Mouse (Mus musculus) embryonic fibroblast, embryonic 13.5 days (primary cell): ENCODE results near the gene A730015C16Rik. TPM values are rescaled to one million over a fixed set of nuclear protein-coding genes. Genes with fewer than 3 reads are reported as not detected.

Experiments used
- H3K27ac ChIP-seq: 2 replicates; pipeline ENCODE4 v1.5.1; 2012; ENCODE audit warnings: low read length, control low read depth, inconsistent platforms; ENCODE audit not compliant: insufficient read depth
- H3K4me1 ChIP-seq: 2 replicates; pipeline ENCODE4 v1.6.1; 2011; ENCODE audit warnings: low read length; ENCODE audit not compliant: control insufficient read depth, insufficient read depth
- H3K4me3 ChIP-seq: 2 replicates; pipeline ENCODE4 v1.5.1; 2011; ENCODE audit warnings: mild to moderate bottlenecking, control low read depth, low read length; ENCODE audit not compliant: insufficient read depth
- CTCF ChIP-seq: IDR thresholded peaks from 2 replicates; pipeline ENCODE4 v1.5.1; 2011; ENCODE audit warnings: mild to moderate bottlenecking, control low read depth, low read length, moderate library complexity, borderline replicate concordance; ENCODE audit not compliant: insufficient read depth
- POLR2A ChIP-seq: IDR thresholded peaks from 2 replicates; pipeline ENCODE4 v1.6.1; 2011; ENCODE audit warnings: low read depth, mild to moderate bottlenecking, control low read depth, low read length, moderate library complexity
- polyA plus RNA-seq: library from polyadenylated mRNA; stranded (reverse); fragments of >200 nt; gene quantifications from 2 replicates; pipeline ENCODE4 v1.2.4, GENCODE M21; 2011; ENCODE audit warnings: low read depth; ENCODE audit not compliant: missing spikeins, insufficient read length

The A730015C16Rik gene
- not detected in 2 replicates for polyA plus RNA-seq

- peak within 1 kb of the TSS; percentile 64 for H3K4me3 ChIP-seq
- TF ChIP-seq CTCF (no peak), POLR2A (no peak)
- no peaks in the 10 kb centered on the region; the same call in none of the 2 replicates for H3K4me1 ChIP-seq
- peak within 1 kb of the TSS; percentile 12; the same call in 1 of the 2 replicates for H3K27ac ChIP-seq
Measured at GRCm38 (mm10) chr4:108848505-108848848, at the start of gene A730015C16Rik. TSS of gene A730015C16Rik (minus strand) at chr4:108848619.

DNA sequence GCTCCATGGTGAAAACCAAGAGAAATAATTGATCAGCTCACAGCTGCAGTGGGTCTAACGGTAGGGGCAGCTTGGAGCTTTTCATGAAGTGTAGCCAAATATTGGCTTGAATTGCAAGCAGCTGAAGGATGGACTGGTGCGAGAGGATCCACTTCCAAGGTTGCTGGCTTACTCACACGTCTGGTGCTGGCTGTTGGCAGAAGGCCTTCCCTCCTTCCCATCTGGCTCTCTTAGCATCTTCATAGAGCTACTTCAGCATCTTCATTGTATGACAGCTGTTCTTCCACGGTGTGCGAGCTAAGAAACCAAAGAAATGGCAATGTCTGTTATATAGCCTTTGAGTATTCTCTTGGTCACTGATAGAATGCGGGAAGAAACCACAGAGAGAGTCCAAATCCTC is 42.5 kb upstream of the A730015C16Rik start:
- H3K4me3 ChIP-seq, result no peak overlapping the region
- no peak overlapping the region for H3K27ac ChIP-seq
- TF ChIP-seq CTCF, result no peak
- no peak for TF ChIP-seq POLR2A
- no peaks in the 10 kb centered on the region; the same call in none of the 2 replicates for H3K4me1 ChIP-seq

- TF ChIP-seq POLR2A (no peak), CTCF (no peak)
Measured at GRCm38 (mm10) chr4:108887456-108887855, 39.0 kb upstream of the A730015C16Rik start.

GRCm38 (mm10) chr4:108883815-108884214 is 35.4 kb upstream of the A730015C16Rik start:
- Histone ChIP-seq H3K27ac (no peak overlapping the region), H3K4me1 (peaks cover 3% of the 10 kb centered on the region), H3K4me3 (no peak overlapping the region)
- TF ChIP-seq CTCF (no peak), POLR2A (no peak)

More at GRCm38 (mm10) chr4:108887456-108887855, 39.0 kb upstream of the A730015C16Rik start:
- Histone ChIP-seq H3K4me1 (no peaks in the 10 kb centered on the region; the same call in 1 of the 2 replicates), H3K27ac (peak overlapping the region; percentile 91), H3K4me3 (no peak overlapping the region)

GRCm38 (mm10) chr4:108878963-108879822 is 30.8 kb upstream of the A730015C16Rik start, which contains the start of gene Rab3b:
TSS of gene Rab3b (plus strand) at chr4:108879063.
- H3K4me3 ChIP-seq, result peak within 1 kb of the TSS; percentile 47
- no peak within 1 kb of the TSS for H3K27ac ChIP-seq
- H3K4me1 ChIP-seq, result peaks cover 3% of the 10 kb centered on the region; the same call in 1 of the 2 replicates
- TF ChIP-seq CTCF, result no peak
- TF ChIP-seq POLR2A, result peak; percentile 32; the same call in 1 of the 2 replicates

GRCm38 (mm10) chr4:108877901-108878300 is 29.5 kb upstream of the A730015C16Rik start:
- Histone ChIP-seq H3K27ac (no peak overlapping the region), H3K4me3 (no peak overlapping the region), H3K4me1 (peaks cover 3% of the 10 kb centered on the region; the same call in 1 of the 2 replicates)
- TF ChIP-seq CTCF (no peak), POLR2A (no peak)

GRCm38 (mm10) chr4:108873746-108874145 is 25.3 kb upstream of the A730015C16Rik start:
- no peaks in the 10 kb centered on the region for H3K4me1 ChIP-seq
- TF ChIP-seq CTCF (no peak), POLR2A (no peak)
- H3K4me3 ChIP-seq, result no peak overlapping the region
- H3K27ac ChIP-seq, result no peak overlapping the region

DNA sequence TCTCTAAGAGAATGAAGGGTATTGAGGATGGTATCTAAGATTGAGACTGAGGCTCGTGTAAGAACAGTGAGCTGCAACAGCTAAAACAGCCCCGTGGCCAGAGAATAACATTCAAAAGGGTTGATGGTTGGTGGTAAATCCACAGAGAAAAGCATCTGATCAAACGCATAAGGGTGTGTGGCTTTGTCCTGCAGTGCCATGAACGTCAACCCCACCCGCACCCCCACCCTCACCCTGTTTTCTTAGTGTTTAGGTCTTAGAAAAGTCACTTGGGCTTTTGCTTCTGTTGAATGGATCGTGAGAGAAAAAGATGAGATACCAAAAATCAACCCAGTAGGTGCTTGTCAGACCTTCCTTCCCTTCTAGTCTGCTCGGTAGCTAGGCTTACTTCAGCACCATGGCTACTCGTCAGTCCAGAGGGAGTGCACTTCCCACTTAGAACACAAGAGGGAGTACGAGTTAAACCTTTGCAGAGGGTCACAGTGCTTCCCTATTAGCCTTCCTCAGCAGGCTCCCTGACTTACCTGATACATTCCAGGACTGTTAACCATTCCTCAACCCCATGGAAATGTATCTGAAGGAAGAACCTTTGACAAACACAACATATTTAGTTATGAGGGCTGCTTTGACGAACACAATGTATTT is 21.4 kb upstream of the A730015C16Rik start:
- TF ChIP-seq CTCF (peak; percentile 74; the same call in 1 of the 2 replicates), POLR2A (no peak)
- Histone ChIP-seq H3K27ac (no peak overlapping the region), H3K4me1 (no peaks in the 10 kb centered on the region), H3K4me3 (no peak overlapping the region)

- TF ChIP-seq CTCF (no peak), POLR2A (no peak)
Measured at GRCm38 (mm10) chr4:108866806-108867205, 18.4 kb upstream of the A730015C16Rik start.

GRCm38 (mm10) chr4:108847715-108848504 is 509 bp downstream of the A730015C16Rik start, which contains the start of gene Kti12:
TSS of gene Kti12 (plus strand) at chr4:108847785.
- peak; percentile 75 for TF ChIP-seq POLR2A
- no peak for TF ChIP-seq CTCF
- peak within 1 kb of the TSS; percentile 64 for H3K4me3 ChIP-seq

More at GRCm38 (mm10) chr4:108866806-108867205, 18.4 kb upstream of the A730015C16Rik start:
- H3K4me1 ChIP-seq, result no peaks in the 10 kb centered on the region
- H3K4me3 ChIP-seq, result no peak overlapping the region
- no peak overlapping the region for H3K27ac ChIP-seq

More at GRCm38 (mm10) chr4:108847715-108848504, 509 bp downstream of the A730015C16Rik start, which contains the start of gene Kti12:
- Histone ChIP-seq H3K27ac (peak within 1 kb of the TSS; percentile 12; the same call in 1 of the 2 replicates), H3K4me1 (no peaks in the 10 kb centered on the region; the same call in none of the 2 replicates)
